Mouse (Mus musculus) cerebellum, adult 2 months (tissue): ENCODE measurements around the gene Dnajb3. TPM values are rescaled to one million over a fixed set of nuclear protein-coding genes. Genes with fewer than 3 reads are reported as not detected.

Source experiments
- DNase-seq, 2 experiments: peaks; one replicate each; pipeline ENCODE4 v3.0.0; 2021
- H3K27ac ChIP-seq: fragments of 200-500 bp; 2 replicates; pipeline ENCODE4 v1.5.1; 2012; ENCODE audit warnings: low read length, control low read depth, inconsistent platforms; ENCODE audit not compliant: insufficient read depth
- H3K27me3 ChIP-seq: fragments of 200-500 bp; 2 replicates; pipeline ENCODE4 v1.6.1; 2012; ENCODE audit warnings: inconsistent platforms, mild to moderate bottlenecking, low read length, moderate library complexity; ENCODE audit not compliant: control insufficient read depth, insufficient read depth
- H3K4me1 ChIP-seq: fragments of 200-500 bp; 2 replicates; pipeline ENCODE4 v1.6.1; 2011; ENCODE audit warnings: low read length; ENCODE audit not compliant: control insufficient read depth, insufficient read depth
- H3K4me3 ChIP-seq: fragments of 200-500 bp; replicated peaks from 2 replicates; pipeline ENCODE3; 2011; ENCODE audit warnings: mild to moderate bottlenecking, low read depth, low read length, control low read depth; ENCODE audit not compliant: insufficient read depth
- CTCF ChIP-seq: fragments of 200-500 bp; IDR thresholded peaks from 2 replicates; pipeline ENCODE4 v1.5.1; 2011; ENCODE audit warnings: low read depth, mild to moderate bottlenecking, control low read depth, low read length, moderate library complexity, borderline replicate concordance; ENCODE audit not compliant: insufficient read depth
- POLR2A ChIP-seq: fragments of 200-500 bp; IDR thresholded peaks from 2 replicates; pipeline ENCODE4 v1.6.1; 2011; ENCODE audit warnings: low read length, control low read depth, borderline replicate concordance; ENCODE audit not compliant: insufficient read depth
- WGBS: fragments of 180-500 bp; shearing (Covaris S2); methylation state at CpG from one replicate; pipeline ENCODE4 v1.1.7; 2018; 5-methylcytosine and 5-hydroxymethylcytosine counted together
- polyA plus RNA-seq: library from polyadenylated mRNA; depleted of rRNA; stranded (reverse); fragments of >200 nt; gene quantifications from 2 replicates; pipeline ENCODE4 v1.2.3, GENCODE M21; 2012

Dnajb3 gene
- polyA plus RNA-seq, 1 experiment = 3.5 TPM

GRCm38 (mm10) chr1:88235046-88235893 lies 29.7 kb upstream of the Dnajb3 start:
- Histone ChIP-seq H3K4me1 (no peaks in the 10 kb centered on the region), H3K27me3 (no peaks in the 10 kb centered on the region), H3K4me3 (no peak overlapping the region), H3K27ac (no peak overlapping the region)
- TF ChIP-seq CTCF (no peak), POLR2A (no peak)
- no peak for DNase-seq
- 59% methylated on average over 11 of the region's 11 CpGs for WGBS

- no peak for DNase-seq
- no peaks in the 10 kb centered on the region for H3K4me1 ChIP-seq
- no peak overlapping the region for H3K27ac ChIP-seq
- 39% methylated on average over 5 of the region's 5 CpGs for WGBS
- no peak overlapping the region for H3K4me3 ChIP-seq
- TF ChIP-seq POLR2A (no peak), CTCF (no peak)
- H3K27me3 ChIP-seq = no peaks in the 10 kb centered on the region
Observed at GRCm38 (mm10) chr1:88234646-88235045, 29.1 kb upstream of the Dnajb3 start.

GRCm38 (mm10) chr1:88234248-88234610 lies 28.6 kb upstream of the Dnajb3 start:
- no peak overlapping the region for H3K4me3 ChIP-seq
- H3K27me3 ChIP-seq = no peaks in the 10 kb centered on the region
- H3K4me1 ChIP-seq = no peaks in the 10 kb centered on the region
- 57% methylated on average over 4 of the region's 4 CpGs for WGBS
- no peak overlapping the region for H3K27ac ChIP-seq
- no peak for DNase-seq
- TF ChIP-seq POLR2A (no peak), CTCF (no peak)

- TF ChIP-seq CTCF (no peak), POLR2A (no peak)
- Histone ChIP-seq H3K4me3 (no peak overlapping the region), H3K4me1 (no peaks in the 10 kb centered on the region), H3K27ac (no peak overlapping the region), H3K27me3 (no peaks in the 10 kb centered on the region)
- WGBS = 65% methylated on average over 14 of the region's 14 CpGs
- DNase-seq = no peak
Observed at GRCm38 (mm10) chr1:88233421-88234247, 28.1 kb upstream of the Dnajb3 start.

- no peak for DNase-seq
- H3K27ac ChIP-seq = no peak overlapping the region
- no peaks in the 10 kb centered on the region for H3K4me1 ChIP-seq
- WGBS = 50% methylated on average over 3 of the region's 3 CpGs
- no peaks in the 10 kb centered on the region for H3K27me3 ChIP-seq
- H3K4me3 ChIP-seq = no peak overlapping the region
- no peak for TF ChIP-seq CTCF
- TF ChIP-seq POLR2A = no peak
Observed at GRCm38 (mm10) chr1:88232664-88233380, 27.2 kb upstream of the Dnajb3 start.

GRCm38 (mm10) chr1:88231803-88232499 lies 26.4 kb upstream of the Dnajb3 start:
- H3K27me3 ChIP-seq = no peaks in the 10 kb centered on the region
- TF ChIP-seq POLR2A = no peak
- TF ChIP-seq CTCF = no peak
- DNase-seq = no peak

More at GRCm38 (mm10) chr1:88231803-88232499, 26.4 kb upstream of the Dnajb3 start:
- Histone ChIP-seq H3K27ac (no peak overlapping the region), H3K4me3 (no peak overlapping the region), H3K4me1 (no peaks in the 10 kb centered on the region)
- 63% methylated on average over 7 of the region's 7 CpGs for WGBS
